Mouse (Mus musculus): Measurements from ENCODE around the gene Eps8l2.

DNA sequence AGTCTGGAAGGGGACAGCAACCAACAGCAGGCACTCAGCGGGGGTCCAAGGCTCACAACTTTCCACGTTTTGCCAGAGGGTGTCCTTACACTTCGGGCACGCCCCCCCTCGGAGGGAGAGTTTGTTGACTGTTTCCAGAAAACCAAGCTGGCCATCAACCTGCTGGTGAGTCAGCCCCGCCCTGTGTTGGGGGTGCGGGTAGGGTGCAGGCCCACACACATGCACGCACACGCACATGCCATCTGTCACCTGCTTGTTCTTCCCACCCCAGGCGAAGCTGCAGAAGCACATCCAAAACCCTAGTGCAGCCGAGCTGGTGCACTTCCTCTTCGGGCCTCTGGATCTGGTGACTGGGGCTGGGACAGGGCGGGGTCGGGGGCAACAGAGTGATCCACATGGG is 18.3 kb downstream of the Eps8l2 start:
- TF ChIP-seq CTCF (IDR thresholded peaks at IDR 0.05; ENCODE audit: borderline replicate concordance, extremely low read depth, insufficient read depth, insufficient read length) = no peak
- TF ChIP-seq POLR2A (IDR thresholded peaks at IDR 0.05; ENCODE audit: borderline replicate concordance, extremely low read depth, insufficient read depth, insufficient read length, poor library complexity, severe bottlenecking) = no peak

Data from brain, embryonic 14.5 days (tissue).